In the genomic region with DNA sequence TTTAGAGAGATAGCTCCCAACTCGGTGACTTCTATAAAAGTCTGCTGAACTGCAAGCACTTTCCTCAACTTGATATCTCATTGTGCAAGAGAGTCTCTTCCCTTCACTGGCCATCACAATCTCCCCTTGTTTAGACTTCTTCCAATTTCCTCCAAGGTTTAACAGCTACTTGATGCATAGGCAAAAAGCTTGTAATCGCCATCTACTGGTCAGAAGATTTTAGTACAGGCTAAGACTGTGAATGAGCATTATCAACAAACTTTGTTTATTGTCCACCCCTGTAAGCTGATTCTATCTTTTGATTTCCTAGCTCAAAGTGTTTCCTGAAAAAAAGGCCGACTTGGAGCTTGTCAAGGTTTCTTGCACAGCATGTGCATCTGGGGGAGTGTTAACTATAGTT, we compare ENCODE assay signal across 19 mouse cellular contexts. TPM values are rescaled to one million over a fixed set of nuclear protein-coding genes. Genes with fewer than 3 reads are reported as not detected.
DNase-seq lines count a peak whose midpoint lies in the region; ATAC-seq and TF ChIP-seq lines count a peak whose summit lies in the region.
"Had no signal": no experiment of that assay in that cellular context is flagged by ENCODE, and none has a peak within 500 bp of the region (broad histone marks: within the 10 kb centered on the region; RNA-seq: fewer than 3 reads in every experiment).

No protein-coding gene starts in this region.

- H3K4me2 ChIP-seq in midbrain, embryonic 11.5 days = no peak overlapping the region
- H3K4me2 ChIP-seq: embryonic facial prominence, embryonic 13.5 days; limb, embryonic 12.5 days; lung, embryonic 15.5 days had no signal

- no peaks in the 10 kb centered on the region for H3K9me3 ChIP-seq in midbrain, embryonic 11.5 days (ENCODE audit: control insufficient read depth, low read length)
- H3K9me3 ChIP-seq: embryonic facial prominence, embryonic 13.5 days; limb, embryonic 12.5 days; lung, embryonic 15.5 days had no signal

- peak; percentile 37 for TF ChIP-seq CTCF in left cerebral cortex, adult 2 months (IDR thresholded peaks at IDR 0.05)
- TF ChIP-seq CTCF in Patski (IDR thresholded peaks at IDR 0.05) = peak; percentile 41

- no peak overlapping the region for H3K27ac ChIP-seq in left cerebral cortex, adult 2 months
- no peak overlapping the region for H3K27ac ChIP-seq in midbrain, embryonic 11.5 days (ENCODE audit: low read depth, low read length)
- H3K27ac ChIP-seq: embryonic facial prominence, embryonic 13.5 days; limb, embryonic 12.5 days; lung, embryonic 15.5 days had no signal

- no peaks in the 10 kb centered on the region for H3K4me1 ChIP-seq in midbrain, embryonic 11.5 days (ENCODE audit: control insufficient read depth, insufficient read depth, low read length)
- H3K4me1 ChIP-seq: embryonic facial prominence, embryonic 13.5 days; limb, embryonic 12.5 days; lung, embryonic 15.5 days had no signal

- intact Hi-C loops in left cerebral cortex, adult 2 months (cut with DNase I) = no loop called here
- intact Hi-C loops in left cerebral cortex, postnatal 10 days (cut with DNase I) = no loop called here
- intact Hi-C loops in left cerebral cortex, postnatal 36 days (cut with DNase I) = no loop called here

- H3K27me3 ChIP-seq in Patski = peaks cover 22% of the 10 kb centered on the region
- no peaks in the 10 kb centered on the region for H3K27me3 ChIP-seq in midbrain, embryonic 11.5 days (ENCODE audit: control insufficient read depth, insufficient read depth, low read length)
- H3K27me3 ChIP-seq: embryonic facial prominence, embryonic 13.5 days; limb, embryonic 12.5 days; lung, embryonic 15.5 days had no signal

- CTCF ChIA-PET in Patski (lab: Charles Lee) = interaction anchor here (1.1 kb wide), 1 partner anchor 41 kb away, joined by 3 read pairs; no protein-coding TSS in a partner anchor

- no peak overlapping the region for H3K9ac ChIP-seq in midbrain, embryonic 11.5 days (ENCODE audit: low read length)
- H3K9ac ChIP-seq: embryonic facial prominence, embryonic 13.5 days; limb, embryonic 12.5 days; lung, embryonic 15.5 days had no signal

- H3K36me3 ChIP-seq in midbrain, embryonic 11.5 days (ENCODE audit: control insufficient read depth, insufficient read depth, low read length) = no peaks in the 10 kb centered on the region
- H3K36me3 ChIP-seq: embryonic facial prominence, embryonic 13.5 days; limb, embryonic 12.5 days; lung, embryonic 15.5 days had no signal

- H3K4me3 ChIP-seq in left cerebral cortex, adult 2 months = no peak overlapping the region
- H3K4me3 ChIP-seq in midbrain, embryonic 11.5 days (ENCODE audit: low read depth, low read length) = no peak overlapping the region
- H3K4me3 ChIP-seq: embryonic facial prominence, embryonic 13.5 days; limb, embryonic 12.5 days; lung, embryonic 15.5 days had no signal

- in situ Hi-C loops in Patski (cut with MboI; ENCODE audit: low pct_unique_long_range_greater_than_20kb) = no loop called here

- DNase-seq in embryo, embryonic 10 days (ENCODE audit: low spot score) = peak; percentile 21
- DNase-seq in embryo, embryonic 9.5 days (ENCODE audit: extremely low spot score) = no peak
- no peak for DNase-seq in left cerebral cortex, adult 2 months (ENCODE audit: extremely low spot score in 1 of 2, low spot score in 2 of 2)
- no peak for DNase-seq in left cerebral cortex, postnatal 10 days (ENCODE audit: extremely low spot score in 1 of 2, low spot score in 2 of 2)
- no peak for DNase-seq in Patski (ENCODE audit: low read depth, low spot score)
- no peak for DNase-seq in left cerebral cortex, postnatal 36 days (ENCODE audit: low spot score in 2 of 2)
- no peak for DNase-seq in midbrain, embryonic 11.5 days (ENCODE audit: low spot score, missing footprints)
- DNase-seq: adrenal gland, postnatal 36 days; cerebellum, adult 18-20 months; kidney, adult 11 months; layer of hippocampus, adult 9-11 months; thymus, adult 18-20 months had no signal

- ATAC-seq in Patski = peak; percentile 78
- 0 out of 2 replicates have a peak, but pooled peaks have one; percentile 65 for ATAC-seq in megakaryocyte-erythroid progenitor cell, adult 5-6 weeks (replicated peaks; ENCODE audit: low FRiP score, low TSS enrichment, poor library complexity, severe bottlenecking)
- ATAC-seq in midbrain, embryonic 11.5 days (ENCODE audit: low FRiP score) = no peak

- POLR2A ChIA-PET in Patski (lab: Charles Lee) = no interaction called here

- WGBS in midbrain, embryonic 11.5 days = 31% methylated on average over 3 of the region's 3 CpGs

RNA-seq across cellular contexts. Expression of a gene that starts 24.5 kb away (rescaled TPM):
- total RNA-seq in left cerebral cortex, adult 2 months (2021) = not detected
- not detected for total RNA-seq in left cerebral cortex, postnatal 10 days (2021)
- polyA plus RNA-seq in Patski (2021) = not detected
- total RNA-seq in megakaryocyte-erythroid progenitor cell, adult 5-6 weeks (2014; fragmentation: Nextera tagmentation) = not detected in 2 replicates
- total RNA-seq in megakaryocyte-erythroid progenitor cell, adult 5-6 weeks (2017) = not detected in 2 replicates
- total RNA-seq in left cerebral cortex, postnatal 36 days (2021) = not detected
- 0.17 TPM in 1 of 2 replicates, not detected in the other for polyA plus RNA-seq in midbrain, embryonic 11.5 days (2014; fragmentation: Nextera tagmentation; extraction: Ambion mirVana)
- total RNA-seq: adrenal gland, postnatal 36 days; heart, postnatal 25 days had no signal
- polyA plus RNA-seq: embryonic facial prominence, embryonic 13.5 days; frontal cortex, adult 2 months; small intestine, adult 2 months had no signal

RNA-seq across cellular contexts. Expression of a gene that starts 48.2 kb away (rescaled TPM):
- 10 to 100 TPM; 29.2 to 34.5 TPM for total RNA-seq in left cerebral cortex, adult 2 months (2021)
- 10 to 100 TPM; 42.0 to 46.0 TPM for total RNA-seq in left cerebral cortex, postnatal 10 days (2021)
- 7.6 TPM for polyA plus RNA-seq in Patski (2021)
- total RNA-seq in megakaryocyte-erythroid progenitor cell, adult 5-6 weeks (2014; fragmentation: Nextera tagmentation) = 17.7 and 19.3 TPM in 2 replicates
- total RNA-seq in megakaryocyte-erythroid progenitor cell, adult 5-6 weeks (2017) = 22.6 and 28.5 TPM in 2 replicates
- 10 to 100 TPM; 30.4 to 36.3 TPM for total RNA-seq in left cerebral cortex, postnatal 36 days (2021)
- polyA plus RNA-seq in midbrain, embryonic 11.5 days (2014; fragmentation: Nextera tagmentation; extraction: Ambion mirVana) = 10.2 and 10.5 TPM in 2 replicates
